Mouse (Mus musculus): ENCODE data around the gene Gm37419. TPM values are rescaled to one million over a fixed set of nuclear protein-coding genes. Genes with fewer than 3 reads are reported as not detected.

Gm37419 gene
- total RNA-seq, 2 experiments from 2014 or later = not detected

DNA sequence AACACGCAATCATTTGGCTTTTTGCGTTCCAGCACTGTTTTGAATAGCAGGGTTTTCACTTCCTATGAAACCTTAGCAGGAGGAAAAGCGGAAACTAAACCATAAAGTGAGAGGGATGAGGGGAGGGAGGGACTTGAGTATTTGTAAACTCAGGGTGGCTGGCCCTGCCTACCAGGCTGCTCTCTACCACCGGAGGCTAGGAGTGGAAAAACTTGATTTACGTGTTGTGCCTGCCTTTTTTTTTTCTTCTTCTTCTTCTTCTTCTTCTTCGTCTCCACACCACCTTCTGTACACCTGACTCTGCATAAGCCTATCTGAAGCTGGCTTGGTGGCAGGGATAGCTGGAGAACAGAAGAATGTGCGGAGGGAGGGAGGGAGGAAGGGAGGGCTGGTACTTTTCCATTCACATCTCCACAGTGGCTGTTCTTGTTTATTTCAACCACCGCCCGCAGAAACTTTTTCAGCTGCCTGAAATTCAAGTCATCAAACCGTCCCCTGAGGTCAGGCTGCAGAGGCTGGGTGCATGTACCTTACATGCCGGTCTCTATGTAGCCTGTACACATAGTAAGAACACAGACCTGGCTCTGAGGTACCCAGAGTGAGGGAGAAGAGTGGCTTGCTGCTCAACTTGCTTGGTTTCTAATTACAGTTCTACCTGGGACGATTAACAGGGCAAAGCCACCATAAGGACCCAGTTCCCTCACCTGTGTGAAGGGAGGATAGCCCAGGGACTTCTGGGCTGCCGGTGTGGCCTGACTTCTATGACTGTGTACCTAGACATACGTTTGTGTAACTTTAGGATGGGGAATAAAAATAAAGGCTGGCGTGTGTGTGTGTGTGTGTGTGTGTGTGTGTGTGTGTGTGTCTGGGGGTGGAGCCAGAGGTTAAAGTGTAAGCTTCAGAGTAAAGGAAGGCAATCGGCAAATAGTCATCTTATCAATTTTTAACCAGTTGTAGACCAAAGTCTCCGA lies 5.4 kb downstream of the Gm37419 start:
- no peak for DNase-seq (ENCODE audit: low spot score in 2 of 2)

DNA sequence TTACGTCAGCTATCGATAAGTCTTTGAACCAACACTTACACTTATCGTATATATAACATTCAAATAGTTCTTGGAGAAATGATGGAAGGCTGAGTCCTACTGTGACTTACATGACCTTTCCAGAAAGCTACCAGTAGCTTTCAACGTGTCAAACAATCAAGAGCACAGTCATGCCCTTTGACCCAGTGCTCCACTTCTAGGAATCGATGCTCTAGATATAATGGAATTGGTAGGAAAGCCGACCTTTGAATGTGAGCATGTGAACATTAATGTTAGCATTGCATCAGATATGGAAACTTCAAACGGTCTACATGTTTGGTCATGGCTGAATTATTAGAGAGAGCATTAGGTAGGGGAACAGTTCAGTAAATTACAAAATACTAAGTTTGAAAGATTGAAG lies 8.1 kb downstream of the Gm37419 start:
- DNase-seq (ENCODE audit: low spot score in 2 of 2) = no peak

DNA sequence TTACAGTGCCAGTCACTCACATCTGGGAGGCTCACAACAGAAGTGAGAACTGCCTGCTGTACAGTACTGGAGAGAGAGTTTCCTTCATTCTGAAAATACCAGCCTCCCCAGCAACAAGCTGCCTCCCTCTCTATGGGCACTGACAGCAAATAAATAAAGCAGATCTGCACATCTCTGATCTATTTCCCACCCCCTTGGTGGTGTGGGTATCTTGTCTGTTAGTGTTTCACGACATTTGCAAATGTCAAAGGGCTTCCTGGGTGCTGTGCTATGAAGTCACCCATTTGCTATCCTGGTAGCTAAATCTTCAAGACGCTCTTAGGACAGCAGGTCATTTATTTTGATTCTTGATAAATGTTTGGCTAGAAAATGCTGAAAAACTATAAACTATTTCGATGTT lies 8.9 kb downstream of the Gm37419 start:
- no peak for DNase-seq (ENCODE audit: low spot score in 2 of 2)

DNA sequence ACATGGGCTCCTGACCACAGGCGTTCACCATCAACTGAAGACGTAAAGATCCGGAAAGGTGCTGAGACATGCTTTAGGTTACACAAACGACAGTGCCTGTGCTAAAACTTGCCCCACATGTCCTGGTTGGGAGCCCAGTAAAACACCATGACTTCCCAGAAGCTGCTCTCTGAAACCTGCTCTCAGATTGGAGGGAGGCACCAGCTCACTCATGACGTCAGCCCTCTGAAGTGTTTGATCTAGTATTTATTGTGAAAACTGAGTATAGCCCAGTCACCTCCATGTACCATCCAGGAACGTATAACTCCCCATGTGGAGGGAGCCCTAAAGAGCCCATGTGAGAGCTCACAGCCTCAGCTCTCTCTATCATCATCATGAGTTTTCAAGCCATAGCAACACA lies 9.6 kb downstream of the Gm37419 start:
- DNase-seq (ENCODE audit: low spot score in 2 of 2) = no peak

DNA sequence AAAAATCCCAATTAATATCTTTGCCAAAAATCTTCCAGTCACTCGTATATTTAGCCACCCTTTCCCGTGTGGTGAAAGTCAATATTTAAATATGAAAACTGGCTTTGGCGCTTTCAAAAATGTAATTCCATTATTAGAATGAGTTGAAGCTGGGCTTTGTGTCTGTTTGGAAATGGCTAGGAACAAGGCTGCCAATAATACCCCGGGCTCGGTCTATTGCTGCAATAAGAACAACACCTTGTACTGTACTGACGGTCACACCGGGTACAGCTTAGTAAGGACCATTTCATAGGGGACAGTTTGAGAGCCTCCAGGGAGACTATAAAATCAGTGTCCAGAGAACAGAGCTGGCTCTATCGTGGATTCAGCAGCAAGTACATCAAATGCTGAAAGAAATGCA lies 17.6 kb downstream of the Gm37419 start:
- no peak for DNase-seq (ENCODE audit: low spot score in 2 of 2)

DNA sequence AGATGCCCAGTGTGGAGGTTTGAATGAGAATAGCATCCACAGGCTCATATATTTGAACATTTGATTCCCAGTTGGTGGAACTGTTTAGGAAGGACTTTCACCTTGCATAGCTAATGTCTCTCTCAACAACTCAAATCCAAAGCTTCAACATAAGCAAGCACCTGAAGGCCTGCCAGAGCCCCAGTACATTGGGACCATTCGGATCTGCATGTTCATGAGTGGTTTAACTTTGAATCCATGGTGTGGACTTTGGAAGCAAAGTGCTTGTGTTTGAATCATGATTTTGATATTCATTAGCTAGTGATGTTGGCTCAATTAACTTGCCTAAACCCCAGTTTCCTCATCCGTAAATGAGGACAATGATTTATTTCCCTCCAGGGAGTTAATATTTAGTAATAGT lies 21.6 kb downstream of the Gm37419 start:
- DNase-seq (ENCODE audit: low spot score in 2 of 2) = no peak

DNA sequence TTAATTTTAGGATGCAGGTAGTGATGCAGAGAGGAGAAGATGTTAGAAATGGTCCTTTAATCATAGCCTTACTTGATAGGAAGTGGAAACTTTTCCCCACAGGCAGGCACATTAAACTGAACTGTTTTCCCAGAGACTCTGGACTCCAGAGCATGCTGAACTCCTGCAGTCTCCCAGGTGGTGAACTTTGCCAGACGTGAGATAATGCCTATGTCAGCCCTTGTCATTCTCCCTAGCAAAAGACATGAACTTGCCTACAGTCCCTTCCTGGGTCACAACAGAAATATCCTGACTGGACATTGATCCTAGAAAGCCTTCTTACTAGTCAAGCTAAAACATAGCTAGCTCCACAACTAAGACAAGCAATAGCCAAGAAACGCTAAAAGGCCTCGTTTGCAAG lies 23.0 kb downstream of the Gm37419 start:
- no peak for DNase-seq (ENCODE audit: low spot score in 2 of 2)

DNA sequence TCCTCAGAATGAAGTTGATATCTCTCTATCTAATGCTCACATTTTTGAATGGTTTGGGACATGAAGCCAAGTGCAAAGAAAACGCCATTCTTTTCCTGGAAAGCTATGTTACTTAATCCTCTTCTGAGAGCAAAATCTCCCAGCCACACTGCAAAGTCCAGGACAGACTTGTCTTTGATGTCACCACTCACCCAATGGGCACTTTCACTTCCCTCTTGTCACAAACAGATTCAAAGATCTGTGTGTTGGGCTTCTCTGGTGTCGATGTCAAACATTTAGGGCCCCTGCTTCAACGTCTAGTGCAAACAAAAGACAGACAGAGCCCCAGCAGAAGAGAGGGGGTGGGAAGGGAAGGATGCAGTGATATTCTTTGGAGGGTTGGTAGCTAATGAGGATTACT lies 23.8 kb downstream of the Gm37419 start:
- DNase-seq (ENCODE audit: low spot score in 2 of 2) = no peak

DNA sequence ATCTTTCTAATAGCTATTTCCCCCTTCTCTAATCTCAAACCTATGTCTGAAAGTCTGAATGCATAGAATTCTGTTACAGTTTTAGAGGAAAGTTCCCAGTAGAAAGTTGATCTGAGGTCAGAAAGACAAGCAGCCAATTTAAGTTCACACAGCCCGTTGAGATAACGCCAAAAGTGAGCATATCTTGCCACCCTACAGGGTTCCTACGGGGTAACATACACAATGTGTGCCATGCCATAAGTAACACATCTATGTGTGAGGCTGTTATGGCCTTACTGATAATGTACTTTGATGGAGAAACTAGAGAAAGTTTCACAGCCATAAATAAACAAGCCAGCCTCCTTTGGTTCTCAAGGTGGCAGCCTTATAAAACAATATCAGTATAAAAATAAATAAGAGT lies 26.1 kb downstream of the Gm37419 start:
- DNase-seq (ENCODE audit: low spot score in 2 of 2) = no peak

DNA sequence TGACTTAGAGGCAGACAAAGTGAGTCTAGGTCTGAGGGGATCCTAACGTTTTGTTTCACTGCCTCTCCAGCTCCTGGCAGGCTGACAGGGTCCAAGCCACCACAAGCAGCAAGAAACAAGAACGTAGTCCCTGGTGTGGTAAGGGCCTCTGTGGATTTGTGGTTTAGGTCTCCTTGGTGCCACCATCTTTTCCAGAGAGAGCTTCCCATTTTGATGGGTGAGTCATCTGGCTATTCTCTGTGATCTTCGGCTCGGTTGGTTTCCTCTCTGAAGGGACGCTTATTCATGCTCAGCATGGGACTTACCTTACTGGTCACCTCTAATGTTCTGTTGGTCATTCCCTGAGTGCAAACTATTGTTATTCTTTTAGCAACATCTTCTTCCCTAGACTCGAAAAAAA lies 28.0 kb downstream of the Gm37419 start:
- no peak for DNase-seq (ENCODE audit: low spot score in 2 of 2)

DNA sequence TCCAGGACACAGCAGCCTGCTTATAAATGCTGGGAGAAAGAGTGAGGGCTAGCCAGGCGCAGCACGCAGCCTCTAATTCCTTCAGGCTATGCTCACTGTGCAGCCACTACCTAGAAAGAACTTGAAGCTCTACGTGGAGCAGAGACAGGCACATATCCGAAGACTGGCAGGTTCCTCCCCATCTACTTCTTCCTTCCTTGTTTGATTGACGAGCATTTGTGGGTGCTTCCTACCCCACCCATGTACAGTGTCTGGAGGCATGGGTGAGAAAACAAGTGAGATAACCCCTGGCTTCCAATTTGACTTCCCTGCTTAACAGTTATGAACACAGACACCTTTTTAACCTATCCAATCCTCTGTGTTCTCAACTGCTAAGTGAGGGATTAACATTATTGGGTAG lies 28.5 kb downstream of the Gm37419 start:
- no peak for DNase-seq (ENCODE audit: low spot score in 2 of 2)

DNA sequence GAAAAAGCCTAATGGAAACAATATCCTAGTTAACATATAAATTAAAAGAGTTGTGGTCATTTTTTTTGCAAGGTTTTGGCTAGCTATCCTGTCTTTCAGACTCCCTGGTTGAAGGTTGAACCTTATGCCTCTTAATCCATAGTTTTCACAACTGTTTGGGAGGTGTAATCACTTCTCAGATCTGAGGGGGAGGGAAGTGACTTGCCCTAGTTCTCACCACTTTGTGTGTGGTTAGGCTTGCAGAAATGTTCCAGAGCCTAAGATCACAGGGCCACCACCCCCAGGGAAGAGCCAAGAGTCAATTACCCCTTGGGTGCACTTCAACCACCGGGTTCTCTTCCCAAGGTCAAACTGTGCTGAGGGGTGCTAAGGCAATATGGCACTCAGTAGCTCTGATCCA lies 33.4 kb downstream of the Gm37419 start:
- DNase-seq (ENCODE audit: low spot score in 2 of 2) = no peak

DNA sequence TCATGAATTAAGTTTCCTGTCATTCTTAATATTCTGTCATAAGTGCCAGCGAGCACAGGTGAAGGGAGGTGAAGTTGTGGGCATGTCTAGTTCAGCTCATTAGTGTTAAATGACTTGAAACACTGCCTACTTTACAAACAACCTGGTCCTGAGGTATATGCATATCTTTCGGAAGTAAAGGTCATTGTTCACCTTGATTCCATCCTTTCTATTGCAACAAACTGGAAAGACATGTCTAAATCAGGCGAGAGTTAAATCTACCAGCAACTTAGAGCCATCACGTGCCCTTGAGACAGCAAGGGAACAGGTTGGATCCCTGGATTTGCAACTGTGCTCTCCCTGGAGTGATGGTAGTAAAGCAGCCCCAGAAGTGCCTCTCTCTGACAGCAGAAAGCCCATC lies 34.3 kb downstream of the Gm37419 start:
- DNase-seq (ENCODE audit: low spot score in 2 of 2) = no peak

DNA sequence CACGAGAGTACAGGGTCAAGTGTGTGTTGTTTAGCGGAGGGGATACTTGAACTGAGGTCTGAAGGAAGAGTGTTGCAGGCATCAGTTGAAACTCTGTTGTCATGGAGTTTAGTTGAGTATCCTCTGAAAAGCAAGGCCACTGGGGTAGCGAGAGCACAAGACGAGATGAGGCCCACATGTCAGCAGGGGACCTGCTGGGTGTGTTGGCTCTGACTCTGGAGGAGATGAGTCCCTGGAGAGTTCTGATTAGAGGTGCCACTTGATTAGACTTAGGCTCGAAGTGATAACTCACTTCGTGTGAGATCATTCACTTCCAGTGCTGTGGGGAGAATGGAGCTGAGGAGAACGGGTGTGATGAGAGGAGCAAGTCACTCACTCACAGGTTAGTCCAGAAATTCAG lies 37.2 kb downstream of the Gm37419 start:
- no peak for DNase-seq (ENCODE audit: low spot score in 2 of 2)

DNA sequence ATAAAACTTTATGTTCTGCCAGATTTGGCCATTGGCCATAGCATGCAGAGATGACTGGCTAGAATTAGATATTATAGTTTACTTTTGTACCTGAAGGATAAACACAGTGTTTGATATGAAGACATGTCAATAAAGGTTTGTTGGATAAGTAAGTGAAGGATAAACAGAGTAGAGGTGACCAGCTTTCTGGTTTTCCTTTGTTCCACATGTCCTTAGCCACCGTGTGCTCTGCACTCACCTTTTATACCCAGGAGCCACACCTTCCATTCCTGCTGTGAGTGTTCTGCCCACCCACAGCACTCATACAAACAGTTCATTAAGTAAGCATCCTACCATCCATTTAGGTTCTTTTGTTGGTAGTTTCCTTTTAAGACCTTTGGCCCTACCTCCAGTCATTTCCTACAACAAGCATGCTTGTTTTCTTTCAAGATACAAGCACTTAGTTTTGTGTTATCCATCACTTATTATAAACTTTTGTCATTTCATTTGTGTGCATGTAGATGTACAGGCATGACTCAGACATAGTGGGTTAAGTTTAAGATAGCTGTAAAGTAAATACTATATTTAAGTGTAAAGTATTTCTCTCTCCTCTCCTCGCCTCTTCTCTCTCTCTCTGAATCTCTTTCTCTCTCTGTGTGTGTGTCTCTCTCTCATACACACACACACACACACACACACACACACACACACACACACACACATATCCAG lies 41.8 kb downstream of the Gm37419 start:
- DNase-seq (ENCODE audit: low spot score in 2 of 2) = no peak

DNA sequence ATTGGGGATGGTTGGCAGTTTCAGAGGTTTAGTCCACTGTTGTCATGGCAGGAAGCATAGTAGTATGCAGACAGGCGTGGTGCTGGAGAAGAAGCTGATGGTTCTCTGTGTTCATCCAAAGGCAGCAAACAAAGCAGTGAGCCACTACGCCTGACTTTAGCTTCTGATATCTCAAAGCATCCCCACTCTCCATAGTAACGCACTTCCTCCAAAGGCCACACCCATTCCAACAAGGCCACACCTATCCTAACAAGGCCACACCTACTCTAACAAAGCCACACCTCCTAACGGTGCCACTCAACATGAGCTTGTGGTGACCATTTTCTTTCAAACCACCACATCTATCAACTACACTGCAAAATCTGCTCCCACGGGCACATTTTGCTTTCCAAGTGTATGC lies 45.0 kb downstream of the Gm37419 start:
- no peak for DNase-seq (ENCODE audit: low spot score in 2 of 2)

DNA sequence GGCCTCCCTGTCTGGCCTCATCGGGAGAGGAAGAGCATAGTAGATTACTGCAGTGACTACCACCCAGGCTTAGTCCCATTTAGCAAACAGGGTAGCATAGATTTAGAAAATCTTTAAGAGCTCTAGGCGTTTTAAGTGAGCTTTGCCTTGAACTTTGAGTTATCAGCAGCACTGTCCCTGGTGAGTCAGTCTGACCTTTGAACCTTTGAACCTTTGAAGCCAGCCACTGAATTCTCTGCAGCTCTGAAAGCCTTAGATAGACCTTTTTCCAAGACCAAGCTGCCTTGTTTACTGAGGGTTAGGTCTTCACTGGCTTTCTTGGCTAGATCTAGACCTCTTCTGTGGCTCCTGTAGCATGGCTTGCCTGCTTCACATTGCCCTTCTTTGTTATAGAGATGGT lies 46.2 kb downstream of the Gm37419 start:
- no peak for DNase-seq (ENCODE audit: low spot score in 2 of 2)

DNA sequence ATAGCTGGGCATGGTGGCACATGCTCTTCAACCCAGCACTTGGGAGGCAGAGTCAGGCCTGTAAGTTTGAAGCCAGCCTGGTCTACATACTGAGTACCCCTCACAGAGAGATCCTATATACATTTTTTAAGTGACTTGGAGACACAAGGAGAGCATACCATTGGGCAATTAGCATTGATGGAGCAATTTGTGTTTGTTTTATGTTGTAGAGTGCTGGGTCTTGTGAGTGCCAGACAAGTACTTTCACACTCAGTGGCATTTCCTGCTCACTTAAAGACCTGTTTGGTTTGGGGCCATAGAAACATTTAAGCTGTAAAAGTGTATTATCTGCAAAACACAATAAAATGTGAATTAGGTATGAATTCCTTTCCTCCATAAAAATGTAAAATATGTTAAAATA lies 47.5 kb downstream of the Gm37419 start:
- no peak for DNase-seq (ENCODE audit: low spot score in 2 of 2)

DNA sequence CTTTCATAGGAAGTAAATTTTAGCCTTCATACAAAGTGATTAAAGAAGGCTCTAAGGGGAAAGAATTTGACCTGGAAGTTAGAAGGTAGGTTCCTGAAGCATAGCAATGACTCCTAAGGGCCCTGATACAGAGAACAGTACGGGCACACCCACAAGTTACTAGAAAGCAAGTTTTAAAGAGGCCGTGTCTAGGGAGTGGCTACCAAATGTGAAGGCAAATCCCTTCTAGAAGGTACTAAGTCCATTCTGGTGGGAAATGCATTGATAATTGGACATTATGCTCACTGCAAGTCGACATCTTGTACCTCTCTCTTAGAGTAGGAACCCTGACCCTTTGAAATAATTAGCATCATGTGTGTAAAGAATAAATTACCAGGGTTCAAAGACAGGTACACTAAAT lies 48.1 kb downstream of the Gm37419 start:
- no peak for DNase-seq (ENCODE audit: low spot score in 2 of 2)
